Mouse (Mus musculus): ENCODE results near the gene Foxj3.
"Not testable (repeated sequence)": the region's sequence is repeated elsewhere in the genome, so short reads cannot be mapped to it uniquely, and the experiment has no call there.

The Foxj3 gene

GRCm38 (mm10) chr4:119536615-119537014, at the start of gene Foxj3:
Gene Foxj3 (plus strand): TSS chr4:119537004.
- not testable (repeated sequence) for DNase-seq (ENCODE audit: low read depth, low spot score)

GRCm38 (mm10) chr4:119489666-119490065, 47.1 kb upstream of the Foxj3 start:
- DNase-seq (ENCODE audit: low read depth, low spot score), result no peak

GRCm38 (mm10) chr4:119490806-119491205, 46.0 kb upstream of the Foxj3 start:
- no peak for DNase-seq (ENCODE audit: low read depth, low spot score)

DNA sequence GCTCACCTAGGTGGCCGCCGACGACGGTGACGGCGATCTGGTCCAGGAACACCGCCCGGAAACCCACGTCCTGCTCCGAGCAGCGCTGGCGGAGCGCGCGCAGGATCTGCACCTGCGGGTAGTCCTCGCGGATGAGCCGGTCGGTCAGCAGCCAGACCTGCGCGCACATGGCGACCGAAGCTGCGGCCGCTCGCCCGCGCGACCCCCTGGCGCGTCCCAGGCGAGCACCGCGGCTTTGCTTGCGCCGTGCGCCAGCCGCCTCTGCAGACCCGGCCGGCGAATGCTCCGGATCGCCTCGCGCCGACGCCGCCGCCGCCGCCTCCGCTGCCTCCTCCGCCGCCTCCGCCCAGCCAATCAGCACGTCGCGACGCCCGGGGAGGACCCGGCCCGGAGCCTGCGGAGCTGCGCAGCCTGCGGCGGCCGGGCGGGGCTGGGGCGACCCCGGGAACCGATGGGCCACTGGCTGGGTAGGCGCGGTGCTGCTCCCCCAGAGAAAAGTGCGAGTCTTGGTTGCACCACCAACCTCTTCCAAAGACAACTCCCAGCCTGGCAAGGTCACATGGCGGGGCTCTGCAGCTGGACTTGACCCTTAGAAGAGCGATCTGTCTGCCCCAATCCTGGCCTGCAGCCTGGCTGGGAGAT, 44.4 kb upstream of the Foxj3 start, which contains the start of gene Rimkla:
Rimkla (minus strand) TSS at position 338 of the 642 bp plus-strand sequence.
- no peak for DNase-seq (ENCODE audit: low read depth, low spot score)

DNA sequence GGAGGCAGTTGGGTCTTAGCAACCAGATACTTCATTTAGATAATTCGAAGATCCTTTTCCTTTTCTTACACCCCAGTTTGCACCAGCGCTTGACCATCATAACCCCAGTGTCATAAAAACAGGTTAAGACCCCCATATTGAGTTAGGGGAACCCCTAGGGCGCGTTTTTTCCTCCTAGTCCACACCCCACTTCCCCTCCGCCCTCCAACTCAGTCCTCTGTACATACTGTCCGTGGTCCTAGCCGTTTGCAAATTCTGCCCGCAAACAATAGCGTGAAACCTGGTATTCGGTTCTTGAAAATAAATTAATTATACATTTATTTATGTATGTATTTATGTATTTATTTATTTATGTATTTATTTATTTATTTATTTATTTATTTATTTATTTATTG, 43.9 kb upstream of the Foxj3 start:
- DNase-seq (ENCODE audit: low read depth, low spot score), result no peak

DNA sequence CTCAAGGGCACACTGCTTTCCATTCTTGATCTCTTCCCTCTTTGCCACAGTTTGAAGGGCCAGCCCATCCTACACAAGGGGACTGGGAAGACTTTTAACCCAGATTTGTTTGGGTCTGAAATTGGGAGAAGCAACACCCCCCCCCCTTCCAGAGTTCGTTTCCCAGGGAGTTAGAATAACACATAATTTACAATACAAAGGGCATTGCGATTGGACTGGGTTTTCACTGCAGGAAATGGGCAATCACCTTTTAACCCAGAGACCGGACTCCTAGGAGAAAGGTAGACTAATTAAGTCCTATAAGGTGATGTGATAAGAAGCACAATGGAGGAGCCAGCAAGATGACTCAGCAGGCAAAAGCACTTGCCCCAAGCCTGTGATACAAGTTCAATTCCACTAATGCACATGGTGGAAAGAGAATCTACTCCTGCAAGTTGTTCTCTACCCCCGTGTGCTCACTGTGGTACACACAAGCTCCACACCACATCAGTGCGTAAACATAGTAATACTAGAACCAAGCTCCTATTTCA, 38.4 kb upstream of the Foxj3 start:
- no peak for DNase-seq (ENCODE audit: low read depth, low spot score)

DNA sequence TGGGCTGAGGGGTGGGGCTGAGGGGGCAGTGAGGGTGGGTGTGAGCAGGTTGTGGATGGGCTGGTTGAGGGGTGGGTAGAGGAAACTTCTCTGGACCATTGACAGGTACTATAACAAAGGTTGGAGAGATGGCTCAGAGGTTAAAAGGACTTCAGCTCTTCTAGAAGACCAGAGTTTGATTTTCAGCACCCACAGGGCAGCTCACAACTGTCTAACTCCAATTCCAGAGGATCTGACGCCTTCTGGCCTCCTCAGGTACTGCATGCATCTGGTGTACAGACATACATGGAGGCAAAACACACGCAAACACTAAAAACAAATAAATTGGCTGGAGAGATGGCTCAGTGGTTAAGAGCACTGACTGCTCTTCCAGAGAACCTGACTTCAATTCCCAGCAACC, 25.2 kb upstream of the Foxj3 start:
- DNase-seq (ENCODE audit: low read depth, low spot score), result no peak

DNA sequence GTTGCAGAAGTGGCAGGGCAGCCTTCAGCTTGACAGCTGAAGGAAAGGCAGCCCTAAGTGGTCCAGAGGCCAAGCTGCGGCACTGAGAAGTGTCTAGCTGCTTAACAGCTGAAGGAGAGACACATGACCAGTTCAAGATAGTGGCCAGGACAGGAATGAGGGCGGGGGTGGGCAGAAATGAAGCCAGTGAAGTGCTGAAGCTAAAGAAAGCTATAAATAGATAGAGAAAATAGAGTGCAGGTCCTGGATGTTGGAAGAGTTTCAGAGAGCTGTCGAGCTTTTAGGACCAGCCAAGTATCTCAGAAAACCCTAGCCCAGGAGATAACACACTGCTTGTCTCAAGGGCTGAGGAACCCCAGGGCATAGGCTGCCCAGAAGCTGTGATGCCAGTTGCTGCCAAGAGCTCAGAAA, 24.1 kb upstream of the Foxj3 start:
- DNase-seq (ENCODE audit: low read depth, low spot score), result no peak

GRCm38 (mm10) chr4:119523575-119523974, 13.2 kb upstream of the Foxj3 start:
- DNase-seq (ENCODE audit: low read depth, low spot score), result no peak

DNA sequence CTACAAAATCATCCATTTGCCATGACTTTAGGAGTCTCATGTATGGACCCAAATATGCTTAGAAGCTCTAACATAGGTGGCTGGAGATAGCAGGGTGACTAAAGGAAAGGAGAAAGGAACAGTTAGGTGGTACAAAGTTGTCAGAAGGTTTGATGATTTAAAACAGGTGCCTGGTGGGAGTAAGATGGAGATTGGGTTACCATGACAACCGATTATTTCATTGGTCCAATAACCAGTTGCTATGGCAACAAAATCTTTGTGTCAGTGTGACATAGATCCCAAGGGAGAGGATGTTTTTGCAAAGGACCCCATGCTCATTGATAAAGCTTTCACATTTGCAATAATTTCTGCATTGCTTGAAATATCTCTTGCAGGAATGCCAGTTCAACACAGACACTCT, 12.8 kb upstream of the Foxj3 start:
- no peak for DNase-seq (ENCODE audit: low read depth, low spot score)

DNA sequence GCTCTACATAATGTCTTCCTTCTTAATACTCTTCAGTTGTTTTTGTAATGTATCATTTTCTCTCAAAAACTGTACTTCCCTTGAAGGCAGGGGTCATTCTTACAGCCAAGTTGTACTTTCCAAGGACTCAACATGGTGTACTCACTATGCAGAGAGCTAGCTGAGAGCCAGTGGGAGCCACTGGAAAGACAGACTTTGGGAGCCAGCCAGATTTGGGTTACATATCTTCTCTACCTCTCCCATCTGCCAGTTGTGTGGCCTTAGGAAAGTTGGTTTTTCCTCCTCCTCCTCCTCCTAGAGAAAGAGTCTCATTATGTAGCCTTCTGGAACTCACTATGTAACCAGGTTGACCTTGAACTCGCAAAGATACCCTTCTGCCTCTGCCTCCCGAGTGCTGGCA, 12.3 kb upstream of the Foxj3 start:
- DNase-seq (ENCODE audit: low read depth, low spot score), result no peak

DNA sequence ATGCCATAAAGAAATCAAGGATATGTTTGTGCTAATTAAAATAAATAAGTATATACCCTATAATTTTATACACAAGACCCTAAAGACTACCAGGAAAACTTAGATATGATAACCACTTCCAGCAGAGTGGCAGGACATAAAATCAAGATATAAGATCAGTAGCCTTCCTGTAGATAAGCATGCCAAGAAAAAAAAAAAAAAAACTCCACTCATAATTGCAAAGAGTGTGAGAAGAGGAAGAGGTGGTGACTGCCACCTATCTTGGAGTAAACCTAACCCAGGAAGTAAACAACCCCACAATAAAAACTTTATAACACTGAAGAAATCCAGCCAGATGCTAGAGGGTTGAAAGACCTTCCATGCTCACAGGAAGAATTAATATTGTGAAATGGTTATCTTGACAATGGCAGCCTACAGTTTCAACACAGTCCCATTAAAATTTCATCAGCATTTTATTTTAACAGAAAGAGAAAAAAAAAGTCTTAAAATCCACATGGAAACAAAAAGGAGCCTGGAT, 10.4 kb upstream of the Foxj3 start:
- DNase-seq (ENCODE audit: low read depth, low spot score), result no peak

DNA sequence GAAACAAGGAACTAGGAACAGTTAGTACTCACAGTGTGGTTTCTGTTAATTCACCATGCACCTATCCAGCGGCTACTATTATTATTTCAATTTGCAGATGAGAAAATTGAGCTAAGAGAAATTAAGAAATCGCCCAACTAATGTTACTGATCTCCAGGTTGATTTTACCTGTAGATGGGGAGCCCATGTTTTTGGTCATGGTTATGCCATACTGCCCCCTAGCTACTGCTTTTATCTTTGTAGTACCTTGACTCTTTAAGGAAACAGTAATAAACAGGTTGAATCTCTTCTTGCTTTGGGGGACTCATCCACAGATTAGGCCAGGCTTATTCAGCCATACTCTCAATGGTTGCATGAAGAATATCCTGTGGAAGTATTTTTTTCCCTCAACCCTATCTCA, 5.0 kb upstream of the Foxj3 start:
- no peak for DNase-seq (ENCODE audit: low read depth, low spot score)

- no peak for DNase-seq (ENCODE audit: low read depth, low spot score)
Measured at GRCm38 (mm10) chr4:119535103-119535502, 1.7 kb upstream of the Foxj3 start.

- no peak for DNase-seq (ENCODE audit: low read depth, low spot score)
Measured at GRCm38 (mm10) chr4:119537436-119537835, 632 bp downstream of the Foxj3 start.

GRCm38 (mm10) chr4:119539031-119539824, 2.4 kb downstream of the Foxj3 start, which contains the start of gene Frg2f1:
Gene Frg2f1 (minus strand): TSS chr4:119539529.
- peak; percentile 89 for DNase-seq (ENCODE audit: low read depth, low spot score)

GRCm38 (mm10) chr4:119539836-119540532, 3.2 kb downstream of the Foxj3 start:
- DNase-seq (ENCODE audit: low read depth, low spot score), result no peak

DNA sequence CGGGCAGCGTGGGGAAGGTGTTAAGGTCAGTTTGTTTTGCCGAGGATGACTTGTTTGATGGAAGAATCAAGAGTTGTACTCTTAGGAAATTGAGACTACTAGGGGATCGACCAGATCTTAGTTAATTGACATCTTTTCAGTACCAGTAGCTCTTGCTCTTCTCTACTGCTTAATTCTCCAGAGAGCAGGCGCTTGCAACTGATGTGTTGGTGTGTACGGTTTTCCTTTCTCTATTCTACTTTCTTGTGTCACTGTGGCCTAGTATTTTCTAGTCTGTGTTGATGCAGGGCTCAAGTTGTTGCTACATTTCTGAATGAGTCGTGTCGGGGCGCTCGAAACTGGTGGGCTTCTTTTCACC, 3.7 kb downstream of the Foxj3 start:
- no peak for DNase-seq (ENCODE audit: low read depth, low spot score)

DNA sequence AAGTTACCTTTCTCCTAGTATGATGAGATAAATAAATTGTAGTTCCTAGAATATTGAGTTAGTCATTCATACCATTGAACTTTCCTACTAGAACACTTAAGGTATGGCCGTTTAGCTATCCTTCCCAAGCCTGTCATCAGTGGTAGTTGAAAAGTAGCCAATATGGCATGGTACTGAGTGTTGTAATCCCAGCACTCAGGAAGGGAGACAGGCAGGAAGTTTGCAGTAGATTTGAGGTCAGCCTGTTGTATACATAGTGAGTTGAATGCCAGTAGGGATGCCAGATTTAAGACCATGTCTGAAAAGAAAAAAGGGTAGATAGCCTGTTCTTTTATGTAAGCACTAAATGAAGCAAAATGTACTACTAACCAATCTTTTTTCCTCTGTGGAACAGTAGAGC, 14.1 kb downstream of the Foxj3 start:
- no peak for DNase-seq (ENCODE audit: low read depth, low spot score)

DNA sequence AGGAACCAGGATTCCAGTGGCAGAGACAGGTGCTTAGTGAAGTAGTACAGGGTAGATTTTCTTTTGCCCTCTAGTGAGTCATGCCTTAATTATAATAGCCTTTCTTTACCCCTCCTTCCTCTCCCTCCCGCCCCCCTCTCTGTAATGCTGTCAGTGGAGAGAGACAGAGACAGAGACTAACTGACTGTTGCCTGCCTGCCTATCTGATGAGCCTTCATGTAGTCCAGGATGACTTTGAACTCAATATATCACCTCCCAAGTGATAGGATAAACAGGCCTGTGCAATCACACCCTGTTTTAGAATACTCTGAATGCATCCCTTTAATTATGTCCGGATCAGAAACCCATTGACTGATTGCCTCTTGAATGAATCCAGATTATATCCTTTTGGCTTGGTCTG, 18.7 kb downstream of the Foxj3 start:
- no peak for DNase-seq (ENCODE audit: low read depth, low spot score)

DNA sequence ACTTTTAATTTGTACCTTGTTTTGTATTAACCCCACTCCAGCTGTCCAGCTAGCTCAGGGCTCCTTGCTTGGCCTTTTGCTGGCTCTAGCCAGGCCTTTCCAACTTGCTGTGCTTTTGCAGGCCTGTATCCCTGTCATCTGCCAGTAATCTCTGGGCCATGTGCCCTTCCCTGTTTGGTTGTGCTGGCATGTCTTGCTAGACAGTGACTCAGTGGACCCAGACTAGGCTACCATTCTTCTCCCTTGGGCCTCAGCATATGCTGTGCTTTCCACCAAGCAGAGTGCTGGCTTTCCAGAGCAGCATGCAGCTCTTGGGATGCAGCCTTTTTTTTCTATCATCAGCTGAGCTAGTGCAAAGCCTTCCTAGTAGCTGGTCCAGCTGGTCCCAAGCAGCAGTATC, 26.3 kb downstream of the Foxj3 start:
- no peak for DNase-seq (ENCODE audit: low read depth, low spot score)

DNA sequence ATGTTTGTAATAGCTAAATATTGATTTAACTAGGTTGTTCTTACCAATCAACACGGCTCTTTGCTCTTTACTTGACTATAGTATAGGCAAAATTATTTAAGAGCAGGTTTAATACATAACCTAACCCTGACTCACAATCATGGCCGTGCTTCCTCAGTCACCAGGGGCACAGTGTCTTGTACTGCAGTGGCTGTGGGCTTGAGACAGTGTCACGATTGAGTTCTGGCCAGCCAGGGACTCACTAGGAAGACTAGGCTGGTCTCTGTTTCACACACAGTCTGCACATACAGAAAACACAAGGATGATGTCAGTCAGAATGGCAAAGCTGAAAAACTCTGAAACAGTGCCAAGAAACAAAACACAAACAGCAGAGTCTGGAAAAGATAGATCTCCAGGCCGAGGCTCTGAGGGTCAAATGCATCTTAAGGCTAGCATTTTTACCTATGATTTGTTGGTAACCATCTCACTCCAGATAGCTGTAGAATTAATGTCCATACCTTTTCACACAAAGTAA, 29.6 kb downstream of the Foxj3 start:
- DNase-seq (ENCODE audit: low read depth, low spot score), result no peak
